Mouse (Mus musculus) cortical plate, adult 2 months (tissue): ENCODE results near the gene Auts2. TPM values are rescaled to one million over a fixed set of nuclear protein-coding genes. Genes with fewer than 3 reads are reported as not detected.

Experiments used
- H3K27ac ChIP-seq: fragments of 200-500 bp; 2 replicates; pipeline ENCODE4 v1.5.1; 2012; ENCODE audit warnings: low read length, control low read depth, inconsistent platforms; ENCODE audit not compliant: insufficient read depth
- H3K4me1 ChIP-seq: fragments of 200-500 bp; 2 replicates; pipeline ENCODE4 v1.6.1; 2011; ENCODE audit warnings: low read length; ENCODE audit not compliant: control insufficient read depth, insufficient read depth
- H3K4me3 ChIP-seq: fragments of 200-500 bp; 2 replicates; pipeline ENCODE4 v1.5.1; 2011; ENCODE audit warnings: mild to moderate bottlenecking, low read length, control low read depth; ENCODE audit not compliant: insufficient read depth
- CTCF ChIP-seq: fragments of 200-500 bp; IDR thresholded peaks from 2 replicates; pipeline ENCODE4 v1.5.1; 2011; ENCODE audit warnings: mild to moderate bottlenecking, control low read depth, low read length; ENCODE audit not compliant: insufficient read depth; ENCODE audit errors: extremely low read depth
- POLR2A ChIP-seq: fragments of 200-500 bp; IDR thresholded peaks from 2 replicates; pipeline ENCODE4 v1.6.1; 2011; ENCODE audit warnings: mild to moderate bottlenecking, low read length, control low read depth; ENCODE audit not compliant: insufficient read depth; ENCODE audit errors: extremely low read depth
- polyA plus RNA-seq: library from polyadenylated mRNA; depleted of rRNA; stranded (reverse); fragments of >200 nt; gene quantifications from 2 replicates; pipeline ENCODE4 v1.2.3, GENCODE M21; 2012

The Auts2 gene
- polyA plus RNA-seq, 1 experiment: 29.7 TPM

- H3K4me1 ChIP-seq: no peaks in the 10 kb centered on the region; the same call in 1 of the 2 replicates
- no peak overlapping the region for H3K27ac ChIP-seq
- H3K4me3 ChIP-seq: no peak overlapping the region
- TF ChIP-seq POLR2A: no peak
- TF ChIP-seq CTCF: no peak
Observed at GRCm38 (mm10) chr5:132318026-132318765, 224.9 kb downstream of the Auts2 start.

DNA sequence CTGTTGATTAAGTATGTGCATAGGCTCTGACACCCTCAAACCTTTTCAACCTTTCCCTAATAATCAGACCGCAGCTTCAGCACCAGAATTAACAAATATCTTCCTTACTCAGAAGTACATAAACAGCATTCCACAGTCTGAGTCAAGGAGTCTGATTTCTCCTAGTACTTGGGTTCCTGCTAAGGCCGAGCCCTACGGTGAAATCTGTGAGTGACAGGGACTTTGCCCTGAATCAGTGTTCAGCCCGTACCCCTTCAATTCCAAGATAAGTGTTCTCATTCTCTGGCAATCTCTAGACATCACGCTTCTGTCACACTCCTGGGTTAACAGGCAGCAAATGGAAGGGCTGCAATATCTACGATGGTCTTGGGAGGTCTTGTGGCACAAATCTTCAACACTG is 226.2 kb downstream of the Auts2 start:
- H3K4me1 ChIP-seq: no peaks in the 10 kb centered on the region; the same call in 1 of the 2 replicates
- no peak overlapping the region for H3K4me3 ChIP-seq
- no peak for TF ChIP-seq POLR2A
- TF ChIP-seq CTCF: no peak
- H3K27ac ChIP-seq: no peak overlapping the region

GRCm38 (mm10) chr5:132314300-132314699 is 228.8 kb downstream of the Auts2 start:
- H3K27ac ChIP-seq: no peak overlapping the region
- TF ChIP-seq CTCF (no peak), POLR2A (no peak)
- no peak overlapping the region for H3K4me3 ChIP-seq
- H3K4me1 ChIP-seq: no peaks in the 10 kb centered on the region; the same call in 1 of the 2 replicates

- TF ChIP-seq CTCF (no peak), POLR2A (no peak)
- Histone ChIP-seq H3K27ac (no peak overlapping the region), H3K4me3 (no peak overlapping the region), H3K4me1 (peaks cover 5% of the 10 kb centered on the region; the same call in 1 of the 2 replicates)
Observed at GRCm38 (mm10) chr5:132307000-132307399, 236.1 kb downstream of the Auts2 start.

DNA sequence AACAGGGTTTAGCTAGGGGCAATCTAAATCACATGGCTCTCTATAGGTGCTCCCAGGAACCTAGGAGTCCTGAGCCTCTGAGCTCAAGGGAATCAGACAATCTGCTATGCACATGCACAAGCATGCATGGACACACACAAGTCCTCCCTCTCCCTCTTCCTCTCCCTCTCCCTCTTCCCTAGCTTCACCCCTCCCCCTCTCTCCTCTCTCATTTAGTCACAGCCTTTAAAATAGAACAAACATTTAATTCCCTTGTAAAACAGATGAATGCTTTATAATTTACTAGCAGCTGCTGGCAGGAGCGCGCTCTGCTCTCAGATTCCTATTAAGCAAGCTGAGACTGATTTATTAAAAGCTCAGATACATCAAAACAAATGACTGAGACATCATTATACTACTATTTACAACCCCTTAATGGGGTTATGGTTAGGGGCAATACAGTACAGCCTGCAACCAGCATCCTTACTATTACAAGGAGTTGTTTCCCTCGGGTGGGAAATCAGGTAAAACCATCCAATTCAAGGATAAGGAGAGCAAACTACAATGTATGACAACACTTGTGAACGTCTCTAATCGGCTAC is 237.7 kb downstream of the Auts2 start:
- no peak for TF ChIP-seq POLR2A
- no peak for TF ChIP-seq CTCF
- Histone ChIP-seq H3K4me1 (peaks cover 5% of the 10 kb centered on the region; the same call in 1 of the 2 replicates), H3K27ac (no peak overlapping the region), H3K4me3 (no peak overlapping the region)

DNA sequence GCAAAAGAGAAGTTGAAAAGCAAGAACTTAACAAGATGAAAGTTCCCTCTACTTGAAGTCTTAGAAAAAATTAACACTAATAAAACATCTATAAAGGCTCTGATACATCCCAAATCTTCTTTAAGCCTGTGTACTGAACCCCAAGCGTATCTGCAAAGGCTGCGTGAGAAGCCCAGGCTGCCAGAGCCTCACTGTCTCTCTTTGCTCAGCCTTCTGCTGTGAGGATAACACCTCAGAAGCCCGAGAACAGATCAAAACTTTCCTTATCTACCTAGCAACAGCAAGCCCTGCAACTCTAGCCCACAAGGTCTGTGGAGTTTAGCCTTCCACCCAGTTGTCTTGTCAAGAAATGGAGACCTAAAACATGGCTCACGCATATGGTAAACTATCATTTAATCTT is 240.4 kb downstream of the Auts2 start:
- no peak for TF ChIP-seq CTCF
- no peak for TF ChIP-seq POLR2A
- Histone ChIP-seq H3K27ac (no peak overlapping the region), H3K4me1 (peaks cover 9% of the 10 kb centered on the region; the same call in 1 of the 2 replicates), H3K4me3 (no peak overlapping the region)

GRCm38 (mm10) chr5:132300794-132301193 is 242.3 kb downstream of the Auts2 start:
- Histone ChIP-seq H3K27ac (no peak overlapping the region), H3K4me3 (no peak overlapping the region), H3K4me1 (peaks cover 5% of the 10 kb centered on the region; the same call in 1 of the 2 replicates)
- TF ChIP-seq CTCF: no peak
- no peak for TF ChIP-seq POLR2A

DNA sequence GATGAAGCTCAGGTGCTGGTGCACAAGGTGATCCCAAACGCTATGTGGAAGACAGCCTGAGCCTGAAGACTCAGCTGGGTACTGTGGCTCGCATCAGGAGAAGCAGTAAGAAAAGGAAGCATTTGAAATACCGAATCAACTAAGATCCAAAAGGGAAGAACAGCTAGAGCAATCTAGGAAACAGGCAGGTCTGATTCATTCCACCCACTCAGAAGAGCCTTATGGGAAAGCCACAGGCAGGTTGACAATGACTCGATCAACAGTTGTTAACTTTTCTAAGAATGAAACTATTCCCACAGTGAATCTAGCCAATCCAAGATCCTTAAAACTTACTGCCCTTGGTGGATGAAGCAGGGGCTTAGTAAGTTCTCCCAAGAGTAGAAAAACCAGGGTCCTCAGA is 243.4 kb downstream of the Auts2 start:
- no peak overlapping the region for H3K27ac ChIP-seq
- H3K4me1 ChIP-seq: peaks cover 3% of the 10 kb centered on the region; the same call in 1 of the 2 replicates
- TF ChIP-seq CTCF (no peak), POLR2A (no peak)
- no peak overlapping the region for H3K4me3 ChIP-seq

DNA sequence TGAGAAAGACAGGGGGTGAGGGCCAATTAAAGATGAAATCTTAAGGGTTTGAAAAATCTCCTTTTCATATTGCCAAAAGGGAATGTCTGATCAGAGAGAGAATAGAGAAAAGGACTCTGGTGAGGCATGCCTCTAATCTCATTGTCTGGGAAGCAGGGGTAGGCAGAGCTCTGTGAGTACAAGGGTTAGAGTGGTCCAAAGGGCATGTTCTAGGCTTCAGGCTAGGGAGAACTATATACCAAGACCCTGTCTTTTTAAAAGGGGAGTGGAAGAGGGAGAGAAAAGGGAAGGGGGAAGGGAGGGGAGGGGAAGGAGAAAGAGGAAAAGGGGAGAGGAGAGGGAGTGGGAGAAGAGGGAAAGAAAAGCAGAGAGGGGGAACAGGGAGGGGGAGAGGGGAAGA is 244.1 kb downstream of the Auts2 start:
- Histone ChIP-seq H3K27ac (no peak overlapping the region), H3K4me1 (peaks cover 3% of the 10 kb centered on the region; the same call in 1 of the 2 replicates), H3K4me3 (no peak overlapping the region)
- TF ChIP-seq CTCF (no peak), POLR2A (no peak)

- peaks cover 3% of the 10 kb centered on the region; the same call in 1 of the 2 replicates for H3K4me1 ChIP-seq
- TF ChIP-seq CTCF (no peak), POLR2A (no peak)
- H3K4me3 ChIP-seq: no peak overlapping the region
- H3K27ac ChIP-seq: no peak overlapping the region
Observed at GRCm38 (mm10) chr5:132297309-132297708, 245.8 kb downstream of the Auts2 start.
